Mouse (Mus musculus) thymus, adult 2 months (tissue): Measurements from ENCODE around the gene Ptgs2. TPM values are rescaled to one million over a fixed set of nuclear protein-coding genes. Genes with fewer than 3 reads are reported as not detected.

Source experiments
- DNase-seq: peaks from one replicate; pipeline ENCODE4 v3.0.0; 2021
- H3K27ac ChIP-seq: fragments of 200-500 bp; 2 replicates; pipeline ENCODE4 v1.5.1; 2012; ENCODE audit warnings: low read length, control low read depth; ENCODE audit not compliant: control insufficient read depth, insufficient read depth
- H3K27me3 ChIP-seq: fragments of 200-500 bp; 2 replicates; pipeline ENCODE4 v1.6.1; 2012; ENCODE audit warnings: mild to moderate bottlenecking, low read length, moderate library complexity, mixed read lengths; ENCODE audit not compliant: control insufficient read depth, insufficient read depth
- H3K36me3 ChIP-seq: fragments of 200-500 bp; 2 replicates; pipeline ENCODE4 v1.6.1; 2012; ENCODE audit warnings: mild to moderate bottlenecking, low read length, moderate library complexity; ENCODE audit not compliant: control insufficient read depth, insufficient read depth
- H3K4me1 ChIP-seq: fragments of 200-500 bp; replicated peaks from 2 replicates; pipeline ENCODE4 v1.6.1; 2012; ENCODE audit warnings: low read length; ENCODE audit not compliant: control insufficient read depth, insufficient read depth
- H3K4me3 ChIP-seq: fragments of 200-500 bp; 2 replicates; pipeline ENCODE4 v1.5.1; 2012; ENCODE audit warnings: mild to moderate bottlenecking, low read length, control low read depth, moderate library complexity; ENCODE audit not compliant: control insufficient read depth, insufficient read depth
- CTCF ChIP-seq: fragments of 200-500 bp; IDR thresholded peaks from 2 replicates; pipeline ENCODE4 v1.5.1; 2012; ENCODE audit warnings: mild to moderate bottlenecking, control low read depth, low read length, moderate library complexity, borderline replicate concordance; ENCODE audit not compliant: control insufficient read depth, poor library complexity, insufficient read depth; ENCODE audit errors: extremely low read depth
- POLR2A ChIP-seq: fragments of 200-500 bp; IDR thresholded peaks from 2 replicates; pipeline ENCODE4 v1.6.1; 2012; ENCODE audit warnings: mild to moderate bottlenecking, low read length, control low read depth, moderate library complexity; ENCODE audit not compliant: control insufficient read depth, poor library complexity, insufficient read depth; ENCODE audit errors: extremely low read depth
- WGBS: fragments of 180-500 bp; shearing (Covaris S2); methylation state at CpG from one replicate; pipeline ENCODE4 v1.1.7; 2018; 5-methylcytosine and 5-hydroxymethylcytosine counted together
- polyA plus RNA-seq: library from polyadenylated mRNA; depleted of rRNA; stranded (reverse); fragments of >200 nt; gene quantifications from 2 replicates; pipeline ENCODE4 v1.2.3, GENCODE M21; 2012

Ptgs2 gene
- polyA plus RNA-seq, 1 experiment, result 3.1 TPM

DNA sequence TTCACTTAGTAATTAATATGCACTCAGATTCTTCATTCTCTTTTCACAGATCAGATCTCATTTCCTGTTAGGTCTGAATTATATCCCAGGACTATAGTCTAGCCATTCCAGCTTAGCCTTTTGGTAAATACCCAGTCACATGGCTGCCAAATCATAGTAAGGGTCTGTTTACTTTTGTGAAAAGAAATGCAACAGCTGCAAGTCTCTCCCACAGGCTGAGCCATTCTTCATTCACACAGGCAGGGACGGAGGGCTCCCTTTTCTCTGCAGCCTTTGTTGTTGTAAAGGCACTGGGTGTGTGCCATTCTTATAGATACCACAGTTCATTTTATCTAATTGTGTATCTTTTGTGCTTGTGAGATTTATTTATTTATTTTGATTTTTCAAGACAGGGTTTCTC is 9.6 kb upstream of the Ptgs2 start:
- no peaks in the 10 kb centered on the region for H3K4me1 ChIP-seq
- no peak overlapping the region for H3K27ac ChIP-seq
- DNase-seq, result no peak
- TF ChIP-seq CTCF, result no peak
- no peak for TF ChIP-seq POLR2A
- H3K4me3 ChIP-seq, result no peak overlapping the region
- no peaks in the 10 kb centered on the region for H3K36me3 ChIP-seq
- H3K27me3 ChIP-seq, result no peaks in the 10 kb centered on the region
- WGBS, result 94% methylated on average over 1 of the region's 1 CpGs

DNA sequence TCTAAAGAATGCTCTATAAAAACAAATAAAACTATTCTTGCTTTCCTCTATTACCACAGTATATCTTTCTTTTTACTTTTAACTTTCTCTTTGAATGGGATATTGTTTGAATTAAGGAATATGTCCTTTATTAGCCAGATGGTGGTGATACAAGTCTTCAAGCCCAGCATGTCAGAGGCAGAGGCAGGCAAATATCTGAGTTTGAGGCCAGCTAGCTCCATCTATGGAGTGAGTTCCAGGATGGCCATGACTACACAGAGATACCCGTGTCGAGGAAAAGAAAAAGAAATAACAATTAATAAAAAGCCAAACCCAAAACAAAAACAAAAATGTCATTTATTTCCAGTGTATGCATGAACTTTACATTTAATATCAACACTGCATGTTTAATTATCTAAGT is 2.8 kb upstream of the Ptgs2 start:
- 92% methylated on average over 2 of the region's 2 CpGs for WGBS
- Histone ChIP-seq H3K4me3 (no peak overlapping the region), H3K27ac (no peak overlapping the region), H3K36me3 (no peaks in the 10 kb centered on the region), H3K4me1 (no peaks in the 10 kb centered on the region), H3K27me3 (no peaks in the 10 kb centered on the region)
- TF ChIP-seq CTCF (no peak), POLR2A (no peak)
- no peak for DNase-seq

DNA sequence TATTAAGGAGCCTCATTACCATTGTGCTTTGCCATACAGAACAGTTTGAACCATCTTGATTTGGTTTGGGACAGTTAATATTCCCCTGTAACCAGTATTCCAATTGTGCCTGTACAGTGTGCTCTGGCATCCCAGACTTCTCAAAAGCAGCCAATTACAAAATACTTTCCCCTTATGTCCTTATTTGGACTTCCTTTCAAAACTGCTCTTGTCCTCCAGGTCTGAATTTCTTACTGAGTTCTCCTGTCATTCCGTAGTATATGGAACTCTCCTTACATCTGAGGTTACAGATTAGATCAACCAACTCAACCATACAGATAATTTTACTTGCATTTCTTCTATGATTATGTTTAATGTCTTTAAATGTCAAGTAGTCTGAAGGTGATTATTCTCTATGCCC is 2.1 kb upstream of the Ptgs2 start:
- Histone ChIP-seq H3K4me1 (no peaks in the 10 kb centered on the region), H3K27ac (no peak overlapping the region), H3K4me3 (no peak overlapping the region), H3K36me3 (no peaks in the 10 kb centered on the region), H3K27me3 (no peaks in the 10 kb centered on the region)
- no peak for TF ChIP-seq POLR2A
- no peak for TF ChIP-seq CTCF
- WGBS, result 87% methylated on average over 1 of the region's 1 CpGs
- DNase-seq, result no peak

DNA sequence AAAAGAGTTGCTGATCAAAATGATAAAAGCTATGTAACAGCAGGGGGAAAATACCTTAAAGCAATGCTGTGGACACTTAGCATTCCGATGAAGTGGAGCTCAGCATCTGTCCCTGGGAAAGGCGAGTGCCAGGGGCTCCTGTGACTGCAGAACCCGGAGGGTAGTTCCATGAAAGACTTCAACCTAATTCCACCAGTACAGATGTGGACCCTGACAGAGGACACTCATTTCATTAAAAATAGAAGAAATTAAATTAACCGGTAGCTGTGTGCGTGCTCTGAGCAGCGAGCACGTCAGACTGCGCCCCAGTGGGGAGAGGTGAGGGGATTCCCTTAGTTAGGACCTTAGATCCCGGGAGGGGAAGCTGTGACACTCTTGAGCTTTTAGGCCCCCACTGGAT is 457 bp upstream of the Ptgs2 start:
- Histone ChIP-seq H3K27ac (no peak overlapping the region), H3K27me3 (no peaks in the 10 kb centered on the region), H3K36me3 (no peaks in the 10 kb centered on the region), H3K4me1 (no peaks in the 10 kb centered on the region), H3K4me3 (no peak overlapping the region)
- no peak for DNase-seq
- WGBS, result 16% methylated on average over 9 of the region's 9 CpGs
- TF ChIP-seq POLR2A, result no peak
- no peak for TF ChIP-seq CTCF

DNA sequence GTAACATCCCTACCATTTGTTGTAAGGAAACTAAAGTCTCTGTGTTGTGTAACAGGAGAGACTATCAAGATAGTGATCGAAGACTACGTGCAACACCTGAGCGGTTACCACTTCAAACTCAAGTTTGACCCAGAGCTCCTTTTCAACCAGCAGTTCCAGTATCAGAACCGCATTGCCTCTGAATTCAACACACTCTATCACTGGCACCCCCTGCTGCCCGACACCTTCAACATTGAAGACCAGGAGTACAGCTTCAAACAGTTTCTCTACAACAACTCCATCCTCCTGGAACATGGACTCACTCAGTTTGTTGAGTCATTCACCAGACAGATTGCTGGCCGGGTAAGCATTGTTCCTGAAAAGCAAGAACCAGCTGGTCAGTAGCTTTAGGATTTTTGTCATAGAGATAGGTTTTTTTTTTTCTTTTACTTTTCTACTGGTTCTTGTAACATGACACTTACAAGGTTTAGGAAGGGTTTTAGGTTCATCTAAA is 4.4 kb downstream of the Ptgs2 start:
- Histone ChIP-seq H3K4me1 (no peaks in the 10 kb centered on the region), H3K36me3 (no peaks in the 10 kb centered on the region), H3K27ac (no peak overlapping the region), H3K4me3 (no peak overlapping the region), H3K27me3 (no peaks in the 10 kb centered on the region)
- no peak for DNase-seq
- WGBS, result 86% methylated on average over 6 of the region's 6 CpGs
- TF ChIP-seq POLR2A (no peak), CTCF (no peak)

DNA sequence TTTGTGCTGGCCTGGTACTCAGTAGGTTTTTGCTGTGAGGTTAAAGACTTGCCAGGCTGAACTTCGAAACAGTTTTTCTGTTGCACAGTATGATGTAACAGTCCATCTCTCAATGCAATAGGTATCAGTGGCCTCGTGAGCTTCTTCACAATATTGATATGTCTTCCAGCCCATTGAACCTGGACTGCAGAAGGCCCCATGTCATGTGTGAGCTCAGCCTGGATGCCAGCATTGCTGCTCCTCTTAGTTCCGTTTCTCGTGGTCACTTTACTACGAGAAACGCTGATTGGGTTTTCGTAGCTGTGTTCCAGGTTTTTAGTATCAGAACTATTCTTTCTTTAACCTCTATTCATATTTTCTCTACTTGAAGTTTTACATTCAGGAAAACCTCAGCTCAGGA is 6.9 kb downstream of the Ptgs2 start:
- no peak for DNase-seq
- TF ChIP-seq CTCF (no peak), POLR2A (no peak)
- WGBS, result 93% methylated on average over 7 of the region's 7 CpGs
- Histone ChIP-seq H3K27ac (no peak overlapping the region), H3K4me3 (no peak overlapping the region), H3K4me1 (no peaks in the 10 kb centered on the region), H3K36me3 (no peaks in the 10 kb centered on the region), H3K27me3 (no peaks in the 10 kb centered on the region)

DNA sequence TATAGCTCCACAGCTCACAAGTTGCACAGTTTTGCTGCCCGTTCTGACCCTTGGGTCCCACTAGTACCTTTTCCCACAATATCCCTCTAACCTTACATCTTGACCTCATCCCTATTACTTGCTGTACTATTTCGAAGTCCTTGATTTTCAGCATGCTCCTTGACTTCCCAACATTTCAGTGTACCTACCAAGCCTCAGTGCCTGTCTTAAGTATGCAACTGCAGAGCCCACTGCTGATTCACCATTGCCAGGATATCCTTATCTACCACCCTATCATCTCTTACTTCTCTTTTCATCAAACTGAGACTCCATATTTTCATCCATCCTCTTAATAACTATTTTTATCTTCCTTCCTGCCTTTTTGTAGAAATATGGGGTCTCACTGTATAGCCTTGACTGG is 9.8 kb downstream of the Ptgs2 start:
- Histone ChIP-seq H3K36me3 (no peaks in the 10 kb centered on the region), H3K4me1 (no peaks in the 10 kb centered on the region), H3K27me3 (no peaks in the 10 kb centered on the region), H3K27ac (no peak overlapping the region), H3K4me3 (no peak overlapping the region)
- no peak for TF ChIP-seq POLR2A
- no peak for TF ChIP-seq CTCF
- WGBS, result 93% methylated on average over 2 of the region's 2 CpGs
- no peak for DNase-seq
